Mouse (Mus musculus) midbrain, postnatal 0 days (tissue): ENCODE data around the gene Tbx5. TPM values are rescaled to one million over a fixed set of nuclear protein-coding genes. Genes with fewer than 3 reads are reported as not detected.

Experiments used
- ATAC-seq: fragments of 200-750 bp; cut with Nextera tagmentation; 2 replicates; pipeline ENCODE4 v1.8.0; 2017; ENCODE audit warnings: moderate number of reproducible peaks, mild to moderate bottlenecking, moderate TSS enrichment, moderate library complexity; ENCODE audit not compliant: low FRiP score
- DNase-seq: peaks from one replicate; pipeline ENCODE4 v3.0.0-alpha.2; 2015; ENCODE audit warnings: low spot score
- H3K27ac ChIP-seq: fragments of 300-500 bp; sonication (generic); 2 replicates; pipeline ENCODE4 v1.5.1; 2014; ENCODE audit warnings: low read depth, mild to moderate bottlenecking, low read length, mixed read lengths
- H3K27me3 ChIP-seq: fragments of 300-500 bp; sonication (generic); 2 replicates; pipeline ENCODE4 v1.6.1; 2014; ENCODE audit warnings: low read length, control low read depth, mixed read lengths; ENCODE audit not compliant: insufficient read depth
- H3K36me3 ChIP-seq: fragments of 300-500 bp; sonication (generic); 2 replicates; pipeline ENCODE4 v1.6.1; 2014; ENCODE audit warnings: low read length, control low read depth, mixed read lengths; ENCODE audit not compliant: insufficient read depth
- H3K4me1 ChIP-seq: fragments of 300-500 bp; sonication (generic); 2 replicates; pipeline ENCODE4 v1.6.1; 2014; ENCODE audit warnings: mild to moderate bottlenecking, control low read depth, antibody characterized with exemption, low read length, mixed read lengths; ENCODE audit not compliant: insufficient read depth
- H3K4me2 ChIP-seq: fragments of 300-500 bp; sonication (generic); 2 replicates; pipeline ENCODE4 v1.6.1; 2014; ENCODE audit warnings: low read depth, mild to moderate bottlenecking, low read length, mixed read lengths; ENCODE audit not compliant: poor library complexity, severe bottlenecking
- H3K4me3 ChIP-seq: fragments of 300-500 bp; sonication (generic); 2 replicates; pipeline ENCODE4 v1.5.1; 2014; ENCODE audit warnings: low read depth, mild to moderate bottlenecking, low read length, moderate library complexity
- H3K9ac ChIP-seq: fragments of 300-500 bp; sonication (generic); replicated peaks from 2 replicates; pipeline ENCODE4 v1.6.1; 2014; ENCODE audit warnings: mild to moderate bottlenecking, low read length, moderate library complexity, mixed read lengths; ENCODE audit not compliant: poor library complexity, severe bottlenecking
- H3K9me3 ChIP-seq: fragments of 300-500 bp; sonication (generic); 2 replicates; pipeline ENCODE4 v1.6.1; 2016; ENCODE audit warnings: low read length, control low read depth
- CTCF ChIP-seq: IDR thresholded peaks from 2 replicates; pipeline ENCODE4 v1.5.1; 2016; ENCODE audit warnings: antibody characterized with exemption, mild to moderate bottlenecking
- WGBS: fragments of 180-500 bp; shearing (Covaris S2); extraction: QIAGEN DNeasy Blood & Tissue Kit; methylation state at CpG from one replicate; pipeline ENCODE4 v1.1.7; 2014; 5-methylcytosine and 5-hydroxymethylcytosine counted together
- polyA plus RNA-seq: library from polyadenylated mRNA; unstranded; fragments of >200 nt; fragmentation: Nextera tagmentation; extraction: Ambion mirVana; gene quantifications from 2 replicates; pipeline ENCODE4 v1.2.1, GENCODE M21; 2015
- total RNA-seq: library from RNA; depleted of rRNA; stranded (reverse); fragments of >200 nt; gene quantifications from 2 replicates; pipeline ENCODE4 v1.2.3, GENCODE M21; 2014

Gene Tbx5
- total and polyA plus RNA-seq, 2 experiments from 2014 or later = 0.04 TPM; not detected in 1

DNA sequence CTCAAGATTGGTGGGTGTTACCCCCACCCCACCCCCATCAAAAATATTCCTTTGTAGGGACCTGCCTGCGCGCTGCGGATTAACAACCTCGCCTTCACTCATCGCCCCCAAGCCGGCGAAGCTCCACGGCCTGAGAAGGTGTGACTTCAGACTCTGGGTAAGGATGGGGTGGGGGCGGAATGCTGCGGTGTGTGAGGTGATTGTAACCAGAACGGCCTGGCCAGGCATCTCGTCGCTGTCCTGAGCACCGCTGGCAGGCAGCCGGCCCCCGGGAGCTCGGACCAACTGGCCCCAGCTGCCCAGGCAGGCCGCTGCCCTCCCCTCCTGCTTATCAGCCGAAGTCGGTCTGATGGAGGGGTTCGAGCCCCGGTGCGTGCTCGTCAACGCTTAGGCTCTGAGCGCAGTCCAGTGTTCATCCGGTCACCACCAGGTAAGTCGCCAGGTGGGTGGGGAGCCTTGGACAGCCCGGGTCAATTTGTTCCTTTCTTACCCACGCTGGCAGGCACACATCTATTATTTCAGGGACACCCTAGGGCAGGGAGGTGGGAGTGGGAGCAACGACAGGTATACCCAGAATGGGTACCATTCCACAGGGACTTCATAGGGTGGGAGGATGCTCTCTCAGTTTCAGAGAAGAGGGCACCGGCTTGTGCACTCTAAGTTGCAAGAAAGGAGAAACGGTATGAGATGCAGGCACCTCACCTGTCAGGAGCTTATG lies 35.9 kb upstream of the Tbx5 start:
- ATAC-seq = no peak
- Histone ChIP-seq H3K27ac (no peak overlapping the region), H3K4me1 (no peaks in the 10 kb centered on the region), H3K9me3 (no peaks in the 10 kb centered on the region), H3K4me2 (no peak overlapping the region), H3K27me3 (peaks cover 93% of the 10 kb centered on the region), H3K4me3 (no peak overlapping the region), H3K36me3 (no peaks in the 10 kb centered on the region), H3K9ac (no peak overlapping the region)
- no peak for DNase-seq
- WGBS = under 1% methylated on average over 33 of the region's 33 CpGs
- no peak for TF ChIP-seq CTCF

DNA sequence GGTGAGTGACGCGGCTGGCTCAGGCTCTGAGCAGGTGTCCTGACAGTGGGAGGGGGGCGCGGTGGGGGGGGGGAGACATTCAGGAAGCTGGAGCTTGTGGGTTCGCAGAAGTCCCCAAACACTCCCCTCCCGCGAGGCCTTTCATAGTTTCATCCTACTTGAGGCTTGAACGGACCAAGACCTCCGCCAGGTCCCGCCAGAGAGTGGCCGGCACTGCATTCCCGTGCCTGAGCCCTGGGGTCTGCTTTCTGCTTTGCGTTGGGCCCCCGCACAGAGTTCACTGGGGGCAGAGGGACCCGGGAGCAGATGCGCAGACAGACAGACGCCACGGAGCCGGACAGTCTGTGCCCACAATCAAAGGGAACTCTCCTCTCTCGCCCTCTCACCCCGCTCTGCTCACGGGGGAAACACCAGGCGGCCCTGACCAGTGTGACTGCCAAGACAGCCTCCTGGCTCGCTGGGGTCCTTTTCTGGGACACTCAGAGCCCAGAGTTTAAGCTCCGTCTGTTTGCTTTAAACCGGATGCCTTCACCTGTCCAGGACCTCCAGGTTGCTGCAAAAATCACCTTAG lies 34.8 kb upstream of the Tbx5 start:
- under 1% methylated on average over 24 of the region's 26 CpGs for WGBS

DNA sequence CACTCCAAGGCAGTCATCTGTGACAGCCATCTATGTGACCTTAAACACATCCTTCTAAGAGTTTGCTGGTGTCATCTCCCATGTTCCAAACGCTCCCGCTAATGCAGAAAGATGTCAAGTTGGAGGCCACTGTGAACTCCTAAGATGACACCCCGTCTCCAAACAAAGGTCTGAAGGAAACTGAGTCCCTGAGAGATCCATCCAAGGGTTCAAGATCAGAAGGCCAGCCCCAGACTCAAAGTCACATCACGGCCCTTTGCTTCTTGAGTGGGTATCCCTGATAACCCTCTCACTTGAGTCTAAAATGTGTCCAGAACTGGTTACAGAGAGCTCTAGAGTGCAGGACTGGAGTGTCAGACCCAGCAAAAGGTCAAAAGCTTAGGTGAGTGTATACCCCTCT lies 34.2 kb upstream of the Tbx5 start:
- TF ChIP-seq CTCF = no peak
- ATAC-seq (no peak), DNase-seq (no peak)
- Histone ChIP-seq H3K4me1 (no peaks in the 10 kb centered on the region), H3K36me3 (no peaks in the 10 kb centered on the region), H3K9me3 (no peaks in the 10 kb centered on the region), H3K27ac (no peak overlapping the region), H3K9ac (no peak overlapping the region), H3K27me3 (peaks cover 95% of the 10 kb centered on the region), H3K4me3 (no peak overlapping the region), H3K4me2 (no peak overlapping the region)
- WGBS = 5% methylated on average over 4 of the region's 4 CpGs

More for the DNA sequence above, 34.8 kb upstream of the Tbx5 start:
- Histone ChIP-seq H3K4me3 (no peak overlapping the region), H3K4me1 (no peaks in the 10 kb centered on the region), H3K9ac (no peak overlapping the region), H3K4me2 (no peak overlapping the region), H3K27me3 (peaks cover 95% of the 10 kb centered on the region), H3K9me3 (no peaks in the 10 kb centered on the region), H3K27ac (no peak overlapping the region), H3K36me3 (no peaks in the 10 kb centered on the region)
- DNase-seq (no peak), ATAC-seq (no peak)
- TF ChIP-seq CTCF = no peak

DNA sequence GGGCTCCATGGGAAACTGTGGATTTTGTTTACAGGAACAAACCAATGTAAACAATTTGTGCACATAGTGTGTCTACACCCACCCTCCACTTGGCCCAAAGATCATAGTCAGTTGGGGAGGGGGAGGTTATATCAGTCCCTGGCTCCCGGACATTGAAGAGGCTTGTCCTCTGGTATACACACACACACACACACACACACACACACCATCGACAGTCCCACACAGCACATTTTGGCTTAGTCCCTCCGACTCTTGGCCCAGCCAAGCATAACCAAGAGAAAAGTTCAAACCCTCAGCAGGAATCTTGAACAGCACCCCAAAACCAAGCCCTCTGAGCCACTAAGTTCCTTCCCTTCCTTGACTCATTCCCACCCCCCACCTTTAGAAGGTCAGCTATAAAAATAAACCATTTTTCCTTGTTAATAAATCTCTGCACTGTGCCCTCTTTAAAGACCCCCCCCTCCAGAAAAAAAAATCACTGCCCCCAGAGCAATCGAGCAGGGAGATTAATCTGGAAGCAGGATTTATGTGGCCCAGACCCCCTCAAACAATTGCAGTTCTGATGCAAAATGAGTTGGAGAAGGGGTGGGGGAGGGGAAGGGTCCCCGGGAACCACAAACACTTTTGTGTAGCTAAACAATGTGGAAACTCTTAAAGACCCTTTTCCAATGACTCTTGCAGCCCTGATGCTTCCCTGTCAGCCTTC lies 33.6 kb upstream of the Tbx5 start:
- no peaks in the 10 kb centered on the region for H3K4me1 ChIP-seq
- H3K36me3 ChIP-seq = no peaks in the 10 kb centered on the region
- no peak for ATAC-seq
- no peak for DNase-seq
- H3K27ac ChIP-seq = no peak overlapping the region
- H3K27me3 ChIP-seq = peaks cover 95% of the 10 kb centered on the region
- no peaks in the 10 kb centered on the region for H3K9me3 ChIP-seq
- H3K9ac ChIP-seq = no peak overlapping the region
- TF ChIP-seq CTCF = no peak
- H3K4me3 ChIP-seq = no peak overlapping the region
- H3K4me2 ChIP-seq = no peak overlapping the region
- 2% methylated on average over 5 of the region's 5 CpGs for WGBS

DNA sequence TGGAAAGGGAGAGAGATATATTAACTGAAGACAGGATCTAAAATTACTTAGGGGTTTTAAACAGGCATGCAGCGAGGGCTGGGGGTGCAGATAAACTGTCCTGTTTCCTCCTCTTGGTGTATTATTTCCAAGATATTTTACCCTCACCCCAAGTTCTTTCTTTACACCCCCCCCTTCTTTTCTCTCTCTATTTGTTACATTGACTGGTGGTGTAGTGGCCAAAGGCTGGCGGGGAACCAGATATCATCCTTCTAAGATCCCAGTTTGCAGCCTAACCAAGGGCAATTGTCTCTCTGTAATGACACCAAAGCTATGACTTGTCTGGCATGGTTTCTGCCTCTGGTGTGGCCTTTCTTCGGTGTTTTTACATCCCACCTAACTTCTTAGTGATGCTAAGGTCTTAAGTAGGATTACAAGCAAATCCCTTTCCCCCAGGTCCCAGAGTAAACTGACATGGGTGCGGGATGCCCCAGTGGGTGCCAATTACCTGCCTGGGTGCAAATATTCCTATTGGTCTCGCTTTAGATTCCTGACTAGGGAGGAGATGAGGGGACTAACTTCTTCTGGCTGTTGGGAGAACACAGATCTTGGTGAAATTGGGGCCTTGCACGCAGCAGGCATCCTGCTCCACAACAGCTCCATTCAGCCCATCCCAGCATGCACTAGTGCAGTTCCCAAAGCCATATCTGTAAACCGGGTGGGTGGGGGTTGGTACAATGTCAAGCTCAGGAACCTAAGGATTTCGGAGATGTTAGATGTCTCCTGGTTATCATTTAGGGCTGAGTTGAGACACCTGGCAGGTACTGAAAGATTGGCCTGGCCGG lies 32.8 kb upstream of the Tbx5 start:
- DNase-seq = no peak
- no peak overlapping the region for H3K4me3 ChIP-seq
- no peaks in the 10 kb centered on the region for H3K4me1 ChIP-seq
- H3K9ac ChIP-seq = no peak overlapping the region
- no peak for ATAC-seq
- H3K27ac ChIP-seq = no peak overlapping the region
- H3K36me3 ChIP-seq = no peaks in the 10 kb centered on the region
- H3K9me3 ChIP-seq = no peaks in the 10 kb centered on the region
- WGBS = 7% methylated on average over 9 of the region's 9 CpGs
- no peak overlapping the region for H3K4me2 ChIP-seq
- H3K27me3 ChIP-seq = peaks cover 95% of the 10 kb centered on the region
- TF ChIP-seq CTCF = no peak
